Mouse (Mus musculus) layer of hippocampus, adult 9-11 months (tissue): ENCODE measurements around the gene Gm10322.

Source experiments
- DNase-seq: peaks from one replicate; pipeline ENCODE4 v3.0.0; 2022

The Gm10322 gene

DNA sequence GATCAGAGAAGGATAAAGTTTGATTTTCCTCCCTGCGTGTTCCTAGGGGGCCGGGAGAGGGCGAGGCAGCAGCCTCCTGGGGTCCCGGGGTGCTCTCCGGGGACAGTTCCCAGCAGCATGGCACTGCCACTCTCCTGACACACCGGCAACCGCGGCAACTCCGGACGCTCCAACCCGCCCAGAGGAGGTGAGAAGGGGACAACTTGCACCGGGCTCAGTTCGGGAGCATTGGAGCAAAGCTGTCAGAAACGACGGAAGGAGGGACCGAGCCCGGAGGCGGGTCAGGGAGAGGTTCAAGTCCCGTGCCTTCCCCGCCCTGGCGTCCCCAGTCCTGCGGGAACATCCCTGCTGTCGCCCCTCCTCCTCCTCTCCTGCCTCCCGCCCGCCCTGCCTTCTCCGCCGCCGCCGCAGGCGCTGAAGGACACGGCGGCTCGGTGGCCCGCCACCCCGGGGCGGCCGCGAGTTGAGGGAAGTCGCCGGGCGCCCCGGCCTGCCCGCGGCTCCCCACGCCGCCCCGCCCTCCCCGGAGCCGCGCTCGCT, at the start of gene Gm10322:
Gm10322 (plus strand) TSS at position 83 of the 540 bp plus-strand sequence.
- peak; percentile 35 for DNase-seq

- DNase-seq: no peak
These were observed 48.9 kb upstream of the Gm10322 start for GRCm38 (mm10) chr10:59566968-59567367.

GRCm38 (mm10) chr10:59568665-59569480, 47.0 kb upstream of the Gm10322 start:
- no peak for DNase-seq

DNA sequence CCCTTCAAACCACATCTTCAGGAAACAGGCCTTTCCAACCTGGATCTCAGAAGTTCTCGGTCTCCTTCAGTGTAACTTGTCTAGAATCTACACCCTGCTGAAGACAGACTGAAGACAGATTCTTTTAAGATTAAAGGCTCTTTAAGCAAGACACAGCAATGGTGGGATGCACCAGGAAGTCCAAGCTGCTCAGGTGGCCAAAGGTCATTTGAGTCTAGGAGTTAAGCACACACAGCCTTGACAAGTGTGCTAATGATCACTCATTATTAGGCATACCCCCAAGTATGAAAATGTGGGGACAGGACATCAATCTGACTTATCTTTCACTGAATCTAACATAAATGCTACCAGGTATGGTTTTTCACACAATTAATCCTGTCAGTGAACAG, 46.4 kb upstream of the Gm10322 start:
- no peak for DNase-seq

DNA sequence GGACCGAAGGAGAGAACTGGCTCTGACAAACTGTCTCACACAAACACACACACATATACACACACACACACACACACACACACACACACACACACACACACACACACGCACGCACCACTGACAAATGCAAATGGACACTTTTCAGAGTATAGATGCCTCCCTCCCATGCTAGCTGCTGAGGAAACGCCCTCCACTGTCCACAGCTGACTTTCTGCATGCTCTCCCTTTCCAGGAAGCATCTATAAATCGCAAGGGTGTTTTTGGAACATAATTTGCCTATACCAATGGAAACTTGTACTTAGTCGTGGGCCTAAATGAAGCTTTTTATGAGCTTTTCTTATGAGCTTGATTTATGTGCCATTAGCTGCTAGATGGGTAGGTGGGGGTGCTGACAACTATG, 45.5 kb upstream of the Gm10322 start:
- DNase-seq: no peak

DNA sequence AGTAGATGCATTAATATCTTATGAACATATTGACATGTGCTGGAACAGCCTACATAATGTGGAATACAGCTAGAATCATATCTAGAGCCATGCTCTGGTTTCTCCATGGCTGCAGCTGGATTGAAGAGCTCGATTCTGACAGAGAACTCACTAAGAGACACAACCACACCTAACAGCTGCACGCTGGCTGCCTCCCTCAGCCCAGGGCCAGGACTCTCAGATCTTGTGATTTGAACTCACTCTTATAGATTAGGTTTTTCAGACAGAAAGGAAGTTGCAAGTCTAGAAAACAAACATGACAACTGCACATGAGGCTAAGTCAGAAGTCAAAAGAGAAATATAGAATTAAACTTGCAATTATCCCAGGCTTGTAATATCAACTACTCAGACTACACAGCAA, 45.1 kb upstream of the Gm10322 start:
- DNase-seq: no peak

DNA sequence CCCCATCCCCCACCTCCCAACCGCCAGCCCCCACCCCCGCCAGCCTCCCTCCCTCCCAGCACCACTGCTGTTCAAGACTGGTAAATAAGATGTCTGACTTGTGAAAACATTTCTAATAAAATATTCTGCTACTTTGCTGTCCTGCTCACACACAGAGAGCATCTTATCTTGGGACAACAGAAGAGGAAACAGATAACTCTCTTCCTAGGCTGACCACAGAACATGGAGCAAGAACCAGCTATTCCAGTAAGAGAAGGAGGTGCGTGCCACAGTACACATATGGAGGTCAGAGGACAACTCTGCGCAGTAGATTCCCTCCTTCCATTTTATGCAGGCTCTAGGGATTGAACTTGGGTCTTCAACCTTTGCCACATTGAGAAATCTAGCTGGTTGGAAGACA, 44.6 kb upstream of the Gm10322 start:
- DNase-seq: no peak

GRCm38 (mm10) chr10:59571964-59572363, 43.9 kb upstream of the Gm10322 start:
- DNase-seq: no peak

DNA sequence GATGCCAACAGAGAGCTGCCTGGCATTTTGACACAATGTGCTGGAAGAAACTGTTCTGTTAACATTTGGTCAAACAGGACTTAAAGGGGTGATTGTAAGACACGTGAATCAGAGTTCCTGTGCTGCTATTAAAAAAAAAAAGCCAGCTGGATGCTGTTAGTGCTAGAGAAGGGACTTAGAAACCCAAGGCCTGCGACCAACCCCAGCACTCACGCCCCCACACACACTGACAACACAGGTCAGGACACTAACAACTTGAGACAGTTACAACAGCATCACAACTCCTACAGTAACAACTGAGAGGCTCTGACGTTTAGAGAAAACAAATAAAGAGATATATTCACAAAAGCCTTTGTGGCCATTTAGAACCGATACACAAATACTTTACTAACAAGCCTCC, 39.6 kb upstream of the Gm10322 start:
- no peak for DNase-seq

DNA sequence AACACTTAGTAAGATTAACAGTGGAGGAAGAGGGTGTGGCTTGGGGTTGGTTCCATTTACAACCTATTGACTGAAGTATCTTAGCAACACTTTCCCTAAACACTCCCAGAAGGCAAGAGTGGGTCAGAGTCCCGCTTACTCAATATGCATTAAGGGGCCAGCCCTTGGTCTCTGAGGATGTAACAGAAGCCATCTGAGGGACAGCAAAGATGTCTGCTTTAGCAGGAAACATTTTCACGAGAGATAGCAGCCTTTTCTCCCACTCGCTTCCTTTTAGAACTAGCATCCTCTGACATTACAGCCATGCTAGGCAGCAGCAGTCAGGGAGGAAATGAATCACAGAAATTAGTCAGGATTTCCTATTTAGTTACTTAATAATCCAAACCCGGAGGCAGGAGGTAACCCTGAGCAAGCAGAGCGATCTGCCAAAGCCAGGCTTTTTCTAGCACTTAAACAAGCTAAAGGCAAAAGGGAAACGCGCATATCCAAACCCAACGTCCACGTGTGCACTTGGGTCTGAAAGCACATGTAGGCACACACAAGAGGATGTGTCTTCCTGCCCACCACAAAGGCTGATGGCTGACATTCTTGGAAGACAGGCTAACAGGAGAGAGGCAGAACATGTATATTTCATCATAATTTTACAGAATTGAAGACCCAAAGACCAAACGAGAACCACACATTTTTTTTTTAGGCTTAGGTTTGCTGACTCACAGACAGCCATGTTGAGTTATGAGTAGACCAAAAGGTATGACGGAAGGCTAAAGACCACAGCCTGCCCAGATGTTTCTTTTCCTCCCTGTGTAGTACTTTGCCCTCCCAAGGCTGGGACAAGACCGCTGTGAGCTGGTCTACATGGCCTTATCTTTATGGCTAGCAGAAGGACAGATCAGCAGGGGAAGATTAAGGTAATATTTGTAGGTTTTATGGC, 37.7 kb upstream of the Gm10322 start:
- DNase-seq: no peak

- DNase-seq: no peak
These were observed 36.2 kb upstream of the Gm10322 start for GRCm38 (mm10) chr10:59579645-59580044.

- no peak for DNase-seq
These were observed 35.2 kb upstream of the Gm10322 start for GRCm38 (mm10) chr10:59580593-59581149.

DNA sequence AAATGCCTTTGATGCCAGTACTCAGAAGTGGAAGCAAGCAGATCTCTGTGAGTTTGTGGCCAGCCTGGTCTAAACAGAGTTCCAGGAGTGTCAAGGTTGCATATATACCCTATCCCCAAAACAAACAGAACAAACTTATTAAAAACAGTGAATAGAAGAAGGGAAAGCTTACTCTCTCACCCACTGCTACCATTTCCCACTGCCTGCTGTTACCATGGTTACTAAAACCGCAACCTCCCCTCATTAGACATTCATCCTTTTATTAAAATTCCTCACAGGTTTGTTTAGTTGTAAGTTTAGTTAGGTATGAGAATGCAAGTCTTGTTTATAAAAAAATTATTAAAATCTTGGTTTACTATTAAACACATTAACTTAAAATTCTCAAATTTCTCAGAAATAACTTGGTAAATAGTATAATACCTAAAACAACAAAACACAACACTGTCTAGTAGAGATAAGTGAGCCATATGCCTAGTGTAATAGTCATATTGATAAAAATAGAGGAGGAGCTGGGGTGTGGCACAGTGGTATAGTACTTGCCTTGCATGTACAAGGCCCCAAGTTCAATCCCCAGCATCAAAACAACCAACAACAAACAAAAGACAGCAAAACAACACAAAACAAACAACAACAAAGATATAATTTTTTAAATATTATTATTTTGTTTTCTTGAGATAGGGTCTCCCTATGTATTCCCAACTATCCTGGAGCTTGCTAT, 33.9 kb upstream of the Gm10322 start:
- no peak for DNase-seq

DNA sequence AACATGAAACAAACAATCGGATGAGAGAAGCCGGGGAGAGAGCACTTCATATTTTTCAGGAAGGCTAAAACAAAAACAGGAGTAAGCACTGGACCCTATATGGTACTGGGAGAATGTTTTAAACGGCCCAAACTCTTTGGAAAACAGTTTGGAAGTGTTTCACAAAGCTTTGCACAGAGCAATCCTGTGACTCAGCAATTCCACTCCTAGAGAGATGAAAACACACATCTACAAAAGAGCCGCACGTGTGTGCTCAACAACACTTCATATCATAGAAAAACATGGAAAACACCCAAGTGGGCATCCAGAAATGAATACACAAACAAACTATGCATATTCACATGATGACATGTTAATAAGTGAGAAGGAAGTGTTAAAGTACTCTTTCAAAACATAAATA, 30.2 kb upstream of the Gm10322 start:
- DNase-seq: no peak

GRCm38 (mm10) chr10:59586821-59587220, 29.0 kb upstream of the Gm10322 start:
- DNase-seq: no peak

- DNase-seq: peak; percentile 68
These were observed 27.7 kb upstream of the Gm10322 start for GRCm38 (mm10) chr10:59588135-59588534.

DNA sequence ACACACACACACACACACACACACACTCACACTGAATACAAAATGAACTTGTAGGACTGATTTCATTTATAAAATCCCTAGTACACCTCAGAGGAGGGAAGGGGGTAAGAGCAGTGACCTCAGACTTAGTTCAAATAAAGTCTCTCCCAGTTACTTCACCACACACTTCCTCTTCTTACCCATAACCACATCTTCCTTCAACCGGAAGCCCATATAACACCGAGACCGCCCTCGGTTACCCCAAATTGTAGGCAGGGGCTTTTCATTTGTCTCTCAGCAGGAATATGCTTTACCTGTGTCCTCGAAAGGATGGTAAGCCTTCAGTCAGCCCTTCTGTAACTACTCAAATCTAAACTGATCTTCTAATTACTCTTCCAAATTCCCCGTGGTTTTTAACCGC, 26.4 kb upstream of the Gm10322 start:
- no peak for DNase-seq

DNA sequence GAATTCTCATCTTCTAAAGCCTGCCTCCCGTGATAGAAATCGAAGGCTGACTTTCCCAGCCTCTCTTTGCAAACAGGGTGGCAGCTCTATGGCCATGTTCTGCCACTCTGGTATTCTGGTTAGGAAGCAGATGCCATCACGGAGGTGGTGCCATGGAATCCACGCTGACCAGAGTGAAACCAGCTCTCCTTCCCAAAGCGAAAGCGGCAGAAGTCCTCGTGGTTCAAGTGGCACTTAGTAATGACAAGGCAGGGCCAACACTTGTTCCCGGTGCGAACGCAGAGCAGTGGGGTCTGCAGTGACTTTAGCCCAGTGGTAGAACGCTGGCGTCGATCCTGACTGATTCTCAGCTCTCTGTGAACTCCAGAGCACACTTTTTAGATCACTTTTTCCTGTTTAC, 26.0 kb upstream of the Gm10322 start:
- DNase-seq: no peak

- DNase-seq: peak; percentile 47
These were observed 25.3 kb upstream of the Gm10322 start for GRCm38 (mm10) chr10:59590606-59591005.

DNA sequence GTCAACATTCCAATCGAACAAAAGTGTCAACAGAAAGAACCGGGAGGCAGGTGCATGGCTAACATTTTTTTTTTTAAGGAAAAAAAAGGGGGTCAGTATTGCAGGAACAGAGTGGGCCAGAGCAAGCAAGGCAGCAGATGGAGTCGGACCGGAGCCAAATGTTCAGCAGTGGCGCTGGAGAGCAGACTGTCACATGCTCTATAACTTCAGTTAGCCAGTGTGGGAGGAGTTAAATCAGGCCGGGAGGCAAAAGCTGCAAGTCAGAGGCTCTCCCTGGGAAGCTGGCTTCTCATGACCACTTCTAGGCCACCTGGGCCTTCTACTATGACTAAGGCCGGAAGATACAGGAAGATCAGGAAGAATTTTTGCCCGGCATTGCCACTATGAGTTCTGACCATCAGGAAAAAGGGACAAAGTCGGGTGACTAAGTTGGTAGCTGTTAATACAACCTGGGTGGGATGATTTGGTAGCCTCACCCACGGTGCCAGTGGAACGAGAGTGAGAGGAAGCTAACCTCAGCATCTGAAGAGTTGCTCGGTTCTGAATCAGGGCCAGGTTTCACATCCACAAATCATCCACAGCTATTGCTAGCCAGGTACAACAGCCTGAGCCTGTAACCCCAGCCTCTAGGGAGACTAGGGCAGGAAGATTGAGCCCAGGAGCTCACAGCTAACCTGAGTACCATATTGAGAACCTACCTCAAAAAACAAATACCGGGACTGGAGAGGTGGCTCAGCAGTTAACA, 21.9 kb upstream of the Gm10322 start:
- DNase-seq: peak; percentile 75

DNA sequence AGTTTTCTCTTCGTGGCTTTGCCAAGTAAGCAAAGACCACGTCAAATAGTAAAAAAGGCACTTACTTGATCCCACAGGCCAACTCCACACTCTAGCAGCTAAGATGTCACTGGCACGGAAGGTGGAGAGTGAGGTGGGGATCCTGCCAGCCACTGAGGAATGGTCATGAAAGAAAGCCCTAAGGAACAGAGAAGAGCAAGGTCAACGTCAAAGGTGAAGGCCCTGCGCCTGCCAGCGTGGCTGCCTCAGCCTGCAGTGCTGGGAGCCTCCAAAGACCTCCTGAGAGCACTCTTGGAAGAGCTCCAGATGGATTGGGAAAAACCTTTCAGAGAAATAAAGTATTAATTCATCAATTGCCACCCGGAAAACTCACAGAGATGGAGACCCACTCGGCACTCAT, 15.3 kb upstream of the Gm10322 start:
- no peak for DNase-seq

DNA sequence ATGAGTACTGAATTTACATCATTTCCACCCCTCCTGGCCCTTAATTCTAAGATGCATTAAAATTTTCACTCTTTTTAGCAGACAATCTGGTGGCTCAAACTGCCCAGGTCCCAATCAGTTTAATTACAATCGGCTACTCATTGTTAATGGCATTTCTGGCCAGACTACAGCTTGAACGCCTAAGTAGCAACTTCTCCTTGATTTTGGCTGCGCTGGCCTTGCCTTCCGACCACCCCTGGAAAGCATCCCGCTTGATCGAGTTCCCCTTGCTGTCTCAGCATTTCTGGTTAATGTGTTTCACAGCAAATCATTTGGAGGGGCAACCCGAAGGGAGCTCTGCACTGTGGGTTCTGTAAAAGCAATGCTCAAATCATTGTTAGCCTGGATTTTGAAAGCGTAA, 13.8 kb upstream of the Gm10322 start:
- no peak for DNase-seq
